In genomic region chr3:66193910-66194562, GRCm38 (mm10) we compare ENCODE assay signal across 15 mouse cellular contexts. TPM values are rescaled to one million over a fixed set of nuclear protein-coding genes. Genes with fewer than 3 reads are reported as not detected.
"Had no signal": no experiment of that assay in that cellular context is flagged by ENCODE, and none has a peak within 500 bp of the region (broad histone marks: within the 10 kb centered on the region; RNA-seq: fewer than 3 reads in every experiment).

No protein-coding gene starts in this region.

- H3K27me3 ChIP-seq: liver, embryonic 12.5 days; neural tube, embryonic 12.5 days had no signal

- ATAC-seq: intestine, embryonic 16.5 days; liver, embryonic 12.5 days had no signal

- H3K4me2 ChIP-seq: liver, embryonic 12.5 days; lung, embryonic 14.5 days; neural tube, embryonic 12.5 days had no signal

- H3K4me1 ChIP-seq: limb, embryonic 10.5 days; liver, embryonic 12.5 days; midbrain, embryonic 10.5 days; neural tube, embryonic 12.5 days had no signal

- H3K9me3 ChIP-seq: limb, embryonic 10.5 days; liver, embryonic 12.5 days; midbrain, embryonic 10.5 days; neural tube, embryonic 12.5 days had no signal

- H3K4me3 ChIP-seq: limb, embryonic 10.5 days; liver, embryonic 12.5 days; midbrain, embryonic 10.5 days; neural tube, embryonic 12.5 days had no signal

- DNase-seq: kidney, adult 8-10 months; kidney, postnatal 25 days; lung, embryonic 14.5 days; lung, postnatal 10 days; lung, postnatal 4 days; right cerebral cortex, postnatal 25 days; thymus, adult 18-20 months; thymus, postnatal 14 days had no signal

- H3K9ac ChIP-seq: liver, embryonic 12.5 days; lung, embryonic 14.5 days; neural tube, embryonic 12.5 days had no signal

- H3K36me3 ChIP-seq: limb, embryonic 10.5 days; liver, embryonic 12.5 days; midbrain, embryonic 10.5 days; neural tube, embryonic 12.5 days had no signal

- H3K27ac ChIP-seq: limb, embryonic 10.5 days; liver, embryonic 12.5 days; midbrain, embryonic 10.5 days; neural tube, embryonic 12.5 days had no signal

RNA-seq across cellular contexts. Expression of gene Ptx3, which starts 25.7 kb away (rescaled TPM):
- total RNA-seq: megakaryocyte, adult 5-6 weeks; neutrophil, adult 5-6 weeks had no signal
